Mouse (Mus musculus): ENCODE measurements around the gene Tut1. TPM values are rescaled to one million over a fixed set of nuclear protein-coding genes. Genes with fewer than 3 reads are reported as not detected.
A peak's percentile ranks its signal among the peaks of the same experiment; 100 is the strongest.

Tut1 gene
- 16.3 and 17.1 TPM in 2 replicates for polyA plus RNA-seq (2015; fragmentation: Nextera tagmentation; extraction: Ambion mirVana)

DNA sequence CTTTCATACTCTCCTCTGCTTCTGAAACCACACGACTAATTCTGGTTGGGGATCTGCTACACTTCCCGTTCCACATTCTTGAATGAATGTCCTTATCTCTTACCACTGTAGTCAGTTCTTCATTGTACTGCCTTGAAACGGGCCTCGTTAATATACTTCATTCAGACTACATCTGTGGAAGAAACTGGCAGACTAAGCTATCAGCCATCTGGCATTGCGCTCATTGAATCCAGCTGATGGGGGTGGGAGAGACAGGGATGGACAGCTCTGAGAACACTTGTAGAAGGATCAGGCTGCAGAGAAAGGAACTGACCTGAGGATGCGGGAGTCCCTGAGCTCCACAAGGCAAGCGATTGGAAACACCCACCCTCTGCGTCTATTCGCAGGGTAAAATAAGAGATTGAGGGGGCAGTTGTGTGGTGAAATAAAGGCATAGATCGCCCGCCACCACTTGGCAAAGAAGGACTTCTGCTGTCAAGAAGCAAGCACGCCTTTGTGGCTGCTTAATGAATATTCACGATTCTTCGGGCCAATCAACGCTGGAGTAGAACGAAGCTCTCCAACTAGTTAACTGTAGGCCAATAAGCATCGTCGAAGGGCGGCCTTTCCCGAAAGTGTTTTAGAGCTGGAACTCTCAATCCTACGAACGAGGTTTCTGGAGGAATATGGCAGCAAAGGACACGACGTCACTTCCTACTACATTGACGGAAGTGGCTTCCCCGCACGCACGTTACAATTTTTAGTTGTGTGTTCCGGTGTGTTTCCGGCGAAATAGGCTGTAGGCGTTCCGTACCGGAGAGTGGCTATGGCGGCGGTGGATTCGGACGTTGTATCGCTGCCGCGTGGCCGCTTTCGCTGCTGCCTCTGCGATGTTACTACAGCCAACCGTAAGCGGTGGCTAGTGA, at the start of gene Tut1:
Gene Tut1 (plus strand): TSS at position 713 of the 905 bp plus-strand sequence.
- H3K4me1 ChIP-seq: peaks cover 24% of the 10 kb centered on the region
- H3K27me3 ChIP-seq (replicated peaks): no peaks in the 10 kb centered on the region
- H3K27ac ChIP-seq (replicated peaks): peak within 1 kb of the TSS; percentile 71
- H3K9ac ChIP-seq: peak within 1 kb of the TSS; percentile 86
- H3K4me3 ChIP-seq: peak within 1 kb of the TSS; percentile 71
- peak; percentile 86 for ATAC-seq (ENCODE audit: extremely low read depth, insufficient number of reproducible peaks, low FRiP score, low TSS enrichment)
- WGBS: 1% methylated on average over 46 of the region's 46 CpGs
- H3K9me3 ChIP-seq: no peaks in the 10 kb centered on the region
- peaks cover 75% of the 10 kb centered on the region for H3K36me3 ChIP-seq
- peak within 1 kb of the TSS; percentile 85 for H3K4me2 ChIP-seq

DNA sequence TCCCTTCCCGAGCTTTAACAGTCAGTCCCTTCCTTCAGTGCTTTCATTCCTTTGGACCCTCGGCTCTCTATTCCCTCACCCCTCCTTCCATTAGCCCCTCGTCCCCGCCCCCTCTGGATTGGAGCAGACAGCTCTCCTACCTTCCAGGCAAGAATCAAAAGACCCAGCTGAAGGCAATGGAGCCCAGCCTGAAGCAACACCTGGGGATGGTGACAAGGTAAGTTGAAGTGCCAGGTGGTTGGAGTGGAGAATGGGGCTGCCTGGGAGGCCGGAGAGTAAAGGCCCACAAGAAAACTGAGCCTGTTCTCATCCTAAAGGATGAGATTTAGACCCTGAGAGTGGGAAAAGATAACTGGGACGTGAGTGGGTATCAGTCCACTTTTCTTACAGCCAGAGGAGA, 45.1 kb upstream of the Tut1 start:
- Histone ChIP-seq H3K9ac (no peak overlapping the region), H3K27me3 (replicated peaks) (no peaks in the 10 kb centered on the region), H3K36me3 (peaks cover 98% of the 10 kb centered on the region), H3K9me3 (no peaks in the 10 kb centered on the region), H3K27ac (replicated peaks) (no peak overlapping the region), H3K4me1 (no peaks in the 10 kb centered on the region), H3K4me2 (no peak overlapping the region), H3K4me3 (no peak overlapping the region)
- no peak for ATAC-seq (ENCODE audit: extremely low read depth, insufficient number of reproducible peaks, low FRiP score, low TSS enrichment)
- WGBS: 89% methylated on average over 6 of the region's 6 CpGs

GRCm38 (mm10) chr19:8911810-8912209, 41.8 kb upstream of the Tut1 start:
- 90% methylated on average over 5 of the region's 5 CpGs for WGBS
- H3K4me1 ChIP-seq: no peaks in the 10 kb centered on the region
- H3K27me3 ChIP-seq (replicated peaks): no peaks in the 10 kb centered on the region
- H3K9ac ChIP-seq: no peak overlapping the region
- H3K4me2 ChIP-seq: no peak overlapping the region
- H3K36me3 ChIP-seq: peaks cover 100% of the 10 kb centered on the region
- no peak overlapping the region for H3K27ac ChIP-seq (replicated peaks)
- no peaks in the 10 kb centered on the region for H3K9me3 ChIP-seq
- ATAC-seq (ENCODE audit: extremely low read depth, insufficient number of reproducible peaks, low FRiP score, low TSS enrichment): no peak
- H3K4me3 ChIP-seq: no peak overlapping the region

GRCm38 (mm10) chr19:8914212-8914611, 39.4 kb upstream of the Tut1 start:
- H3K27ac ChIP-seq (replicated peaks): no peak overlapping the region
- no peak for ATAC-seq (ENCODE audit: extremely low read depth, insufficient number of reproducible peaks, low FRiP score, low TSS enrichment)
- H3K4me3 ChIP-seq: no peak overlapping the region
- peaks cover 81% of the 10 kb centered on the region for H3K36me3 ChIP-seq
- H3K27me3 ChIP-seq (replicated peaks): no peaks in the 10 kb centered on the region
- no peak overlapping the region for H3K4me2 ChIP-seq
- no peaks in the 10 kb centered on the region for H3K4me1 ChIP-seq
- WGBS: 92% methylated on average over 3 of the region's 3 CpGs
- no peak overlapping the region for H3K9ac ChIP-seq
- H3K9me3 ChIP-seq: no peaks in the 10 kb centered on the region

DNA sequence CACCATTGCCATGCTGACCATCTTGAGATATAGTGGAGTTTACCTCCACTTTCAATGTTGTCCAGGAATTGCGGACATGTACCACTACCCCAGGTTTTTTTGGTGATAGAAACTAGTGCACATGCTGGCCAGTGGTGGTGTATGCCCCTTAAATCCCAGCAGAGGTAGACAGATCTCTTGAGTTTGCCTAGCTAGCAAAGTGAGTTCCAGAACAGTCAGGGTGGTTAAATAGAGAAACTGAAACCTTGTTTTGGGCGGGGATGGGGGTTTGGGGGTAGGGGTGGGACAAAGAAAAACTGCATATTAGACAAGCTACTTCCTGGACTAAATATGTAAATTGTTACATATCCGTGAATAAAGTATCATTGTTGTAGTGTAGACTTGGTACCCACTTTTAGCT, 34.6 kb upstream of the Tut1 start:
- 92% methylated on average over 3 of the region's 3 CpGs for WGBS
- peaks cover 48% of the 10 kb centered on the region for H3K36me3 ChIP-seq
- H3K27me3 ChIP-seq (replicated peaks): no peaks in the 10 kb centered on the region
- H3K27ac ChIP-seq (replicated peaks): no peak overlapping the region
- peaks cover 15% of the 10 kb centered on the region for H3K4me1 ChIP-seq
- ATAC-seq (ENCODE audit: extremely low read depth, insufficient number of reproducible peaks, low FRiP score, low TSS enrichment): no peak
- no peaks in the 10 kb centered on the region for H3K9me3 ChIP-seq
- no peak overlapping the region for H3K9ac ChIP-seq
- H3K4me3 ChIP-seq: no peak overlapping the region
- no peak overlapping the region for H3K4me2 ChIP-seq

GRCm38 (mm10) chr19:8919684-8920072, 34.0 kb upstream of the Tut1 start:
- no peaks in the 10 kb centered on the region for H3K27me3 ChIP-seq (replicated peaks)
- WGBS: 52% methylated on average over 6 of the region's 6 CpGs
- H3K9ac ChIP-seq: peak overlapping the region; percentile 91

DNA sequence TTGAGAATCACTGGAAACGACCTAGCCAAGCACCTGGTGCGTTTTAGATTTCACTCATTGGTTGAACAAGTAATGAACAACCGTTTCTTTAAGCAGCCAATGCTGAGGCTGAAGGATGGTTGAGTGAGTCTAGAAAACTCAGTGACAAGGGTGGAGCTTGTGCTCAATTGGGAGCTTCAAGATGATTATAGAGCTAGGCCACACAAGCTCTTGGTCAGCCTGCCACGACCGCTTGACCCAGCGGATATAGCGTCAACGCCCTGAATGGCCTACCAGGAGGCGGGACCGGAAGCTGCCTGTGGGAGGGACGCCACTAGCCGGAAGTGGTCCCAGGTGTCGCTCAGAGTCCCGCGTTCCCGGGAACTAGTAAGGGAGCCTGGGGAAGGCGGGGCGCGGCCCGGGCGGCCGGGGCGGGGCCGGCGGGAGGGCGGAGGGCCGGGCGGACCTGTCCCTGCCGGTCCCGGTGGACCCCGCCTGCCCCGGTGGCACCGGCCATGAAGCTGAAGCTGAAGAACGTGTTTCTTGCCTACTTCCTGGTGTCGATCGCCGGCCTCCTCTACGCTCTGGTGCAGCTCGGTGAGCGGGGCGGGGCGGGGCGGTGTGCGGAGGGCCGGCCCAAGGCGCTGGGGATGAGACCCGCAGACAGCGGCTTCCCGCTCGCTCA, 33.4 kb upstream of the Tut1 start, which contains the start of gene B3gat3:
Gene B3gat3 (plus strand): TSS at position 302 of the 664 bp plus-strand sequence.
- Histone ChIP-seq H3K4me3 (peak within 1 kb of the TSS; percentile 72), H3K9ac (peak within 1 kb of the TSS; percentile 91), H3K27me3 (replicated peaks) (no peaks in the 10 kb centered on the region), H3K4me2 (peak within 1 kb of the TSS; percentile 91), H3K4me1 (peaks cover 15% of the 10 kb centered on the region), H3K36me3 (peaks cover 37% of the 10 kb centered on the region), H3K27ac (replicated peaks) (peak within 1 kb of the TSS; percentile 89), H3K9me3 (no peaks in the 10 kb centered on the region)
- ATAC-seq (ENCODE audit: extremely low read depth, insufficient number of reproducible peaks, low FRiP score, low TSS enrichment): peak; percentile 95
- WGBS: 3% methylated on average over 43 of the region's 50 CpGs

More at GRCm38 (mm10) chr19:8919684-8920072, 34.0 kb upstream of the Tut1 start:
- no peak for ATAC-seq (ENCODE audit: extremely low read depth, insufficient number of reproducible peaks, low FRiP score, low TSS enrichment)
- peak overlapping the region; percentile 89 for H3K27ac ChIP-seq (replicated peaks)
- H3K4me1 ChIP-seq: peaks cover 15% of the 10 kb centered on the region
- peak overlapping the region; percentile 91 for H3K4me2 ChIP-seq
- H3K4me3 ChIP-seq: peak overlapping the region; percentile 72
- H3K9me3 ChIP-seq: no peaks in the 10 kb centered on the region
- peaks cover 41% of the 10 kb centered on the region for H3K36me3 ChIP-seq

GRCm38 (mm10) chr19:8920836-8921291, 32.8 kb upstream of the Tut1 start:
- 0 out of 2 replicates have a peak, but pooled peaks have one; percentile 4 for ATAC-seq (ENCODE audit: extremely low read depth, insufficient number of reproducible peaks, low FRiP score, low TSS enrichment)
- Histone ChIP-seq H3K27me3 (replicated peaks) (no peaks in the 10 kb centered on the region), H3K27ac (replicated peaks) (peak overlapping the region; percentile 89), H3K36me3 (peaks cover 37% of the 10 kb centered on the region), H3K4me1 (peaks cover 15% of the 10 kb centered on the region), H3K9ac (peak overlapping the region; percentile 91), H3K9me3 (no peaks in the 10 kb centered on the region), H3K4me3 (peak overlapping the region; percentile 72), H3K4me2 (peak overlapping the region; percentile 91)
- WGBS: 1% methylated on average over 6 of the region's 6 CpGs

GRCm38 (mm10) chr19:8921741-8922140, 31.9 kb upstream of the Tut1 start:
- H3K4me1 ChIP-seq: peaks cover 15% of the 10 kb centered on the region
- H3K4me3 ChIP-seq: peak overlapping the region; percentile 72
- no peak for ATAC-seq (ENCODE audit: extremely low read depth, insufficient number of reproducible peaks, low FRiP score, low TSS enrichment)
- peaks cover 37% of the 10 kb centered on the region for H3K36me3 ChIP-seq
- no peaks in the 10 kb centered on the region for H3K27me3 ChIP-seq (replicated peaks)
- peak overlapping the region; percentile 91 for H3K4me2 ChIP-seq
- no peak overlapping the region for H3K27ac ChIP-seq (replicated peaks)
- 80% methylated on average over 9 of the region's 9 CpGs for WGBS
- no peaks in the 10 kb centered on the region for H3K9me3 ChIP-seq
- H3K9ac ChIP-seq: peak overlapping the region; percentile 91

DNA sequence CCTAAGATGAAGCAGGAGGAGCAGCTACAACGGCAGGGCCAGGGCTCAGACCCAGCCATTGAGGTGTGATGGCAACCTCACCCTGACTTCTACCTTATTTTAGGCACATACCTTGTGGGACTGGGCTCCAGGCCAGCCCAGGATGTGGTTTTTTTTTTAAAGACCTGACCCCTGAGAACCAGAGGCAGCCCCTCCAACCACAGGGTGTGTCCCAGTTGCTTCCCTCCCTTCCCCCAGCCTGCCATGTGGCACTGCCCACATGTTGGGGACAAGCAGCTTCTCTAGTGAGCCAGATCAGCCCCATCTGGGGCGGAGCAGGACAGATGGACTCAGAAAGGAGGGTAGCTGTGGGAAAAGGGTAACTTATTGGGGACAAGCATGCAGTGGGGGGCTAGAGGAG, 26.9 kb upstream of the Tut1 start:
- no peaks in the 10 kb centered on the region for H3K9me3 ChIP-seq
- H3K27me3 ChIP-seq (replicated peaks): no peaks in the 10 kb centered on the region
- H3K4me1 ChIP-seq: peaks cover 23% of the 10 kb centered on the region
- H3K27ac ChIP-seq (replicated peaks): no peak overlapping the region
- peaks cover 50% of the 10 kb centered on the region for H3K36me3 ChIP-seq
- H3K9ac ChIP-seq: no peak overlapping the region
- ATAC-seq (ENCODE audit: extremely low read depth, insufficient number of reproducible peaks, low FRiP score, low TSS enrichment): no peak
- WGBS: 87% methylated on average over 2 of the region's 2 CpGs
- H3K4me3 ChIP-seq: no peak overlapping the region
- no peak overlapping the region for H3K4me2 ChIP-seq

DNA sequence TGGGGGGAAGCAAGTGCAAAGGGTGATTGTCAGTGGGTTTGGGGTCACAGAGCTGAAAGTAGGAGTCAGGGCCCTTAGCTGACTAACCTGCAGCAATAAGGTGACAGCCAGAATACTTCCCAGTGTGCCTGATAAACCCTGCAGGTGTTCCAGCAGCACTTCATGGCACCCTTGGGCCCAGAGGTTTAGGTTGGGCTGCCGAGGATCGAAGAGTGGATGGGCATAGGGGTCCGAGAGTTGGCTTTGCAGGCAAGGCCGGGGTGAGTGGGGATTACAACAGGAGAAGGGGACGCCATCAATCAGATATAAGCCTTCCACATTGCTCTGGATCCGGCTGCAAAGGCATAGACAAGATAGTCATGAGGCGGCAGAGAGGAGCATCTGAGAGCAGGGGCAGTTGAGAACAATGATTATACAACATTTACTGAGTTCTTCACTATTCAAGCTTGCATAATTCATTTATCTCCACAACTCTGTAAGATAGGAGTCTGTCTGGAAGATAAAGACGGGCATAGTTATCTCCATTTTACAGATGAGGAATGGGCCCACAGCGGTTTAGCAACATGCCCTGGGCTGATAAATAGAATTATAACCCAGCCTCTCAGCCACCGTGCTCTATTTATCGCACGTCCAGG, 25.6 kb upstream of the Tut1 start:
- Histone ChIP-seq H3K4me3 (no peak overlapping the region), H3K27me3 (replicated peaks) (no peaks in the 10 kb centered on the region), H3K36me3 (peaks cover 49% of the 10 kb centered on the region), H3K9me3 (no peaks in the 10 kb centered on the region), H3K27ac (replicated peaks) (no peak overlapping the region), H3K4me1 (peaks cover 21% of the 10 kb centered on the region), H3K9ac (no peak overlapping the region), H3K4me2 (no peak overlapping the region)
- no peak for ATAC-seq (ENCODE audit: extremely low read depth, insufficient number of reproducible peaks, low FRiP score, low TSS enrichment)
- 77% methylated on average over 12 of the region's 12 CpGs for WGBS
